24 mouse cellular contexts compared by ENCODE assay signal in genomic region chr4:12659084-12659483, GRCm38 (mm10).
DNase-seq lines count a peak whose midpoint lies in the region; ATAC-seq and TF ChIP-seq lines count a peak whose summit lies in the region.
"Had no signal": no experiment of that assay in that cellular context is flagged by ENCODE, and none has a peak within 500 bp of the region (broad histone marks: within the 10 kb centered on the region; RNA-seq: fewer than 3 reads in every experiment).

No protein-coding gene starts in this region.

- DNase-seq in midbrain, embryonic 10.5 days (ENCODE audit: low spot score), result no peak
- DNase-seq in midbrain, embryonic 14.5 days, result peak; percentile 28
- DNase-seq in midbrain, postnatal 0 days (ENCODE audit: low spot score), result no peak
- no peak for DNase-seq in cerebellum, adult 11-12 months
- DNase-seq: adrenal gland, adult 8-10 months; adrenal gland, postnatal 14 days; adrenal gland, postnatal 36 days; B cell, adult 2 months; cerebellum, adult 18-20 months; cerebellum, adult 8-10 months; cerebellum, adult 9-11 months had no signal

- no peak overlapping the region for H3K9ac ChIP-seq in midbrain, embryonic 13.5 days (replicated peaks)
- no peak overlapping the region for H3K9ac ChIP-seq in midbrain, embryonic 14.5 days (replicated peaks; ENCODE audit: low read length)
- no peak overlapping the region for H3K9ac ChIP-seq in midbrain, postnatal 0 days (replicated peaks; ENCODE audit: low read length, poor library complexity, severe bottlenecking)
- H3K9ac ChIP-seq: embryonic facial prominence, embryonic 13.5 days; embryonic facial prominence, embryonic 15.5 days; forebrain, embryonic 12.5 days had no signal

- 37% methylated on average over 1 of the region's 1 CpGs for WGBS in midbrain, embryonic 10.5 days
- WGBS in midbrain, embryonic 13.5 days, result 20% methylated on average over 1 of the region's 1 CpGs
- 7% methylated on average over 1 of the region's 1 CpGs for WGBS in midbrain, embryonic 14.5 days
- 41% methylated on average over 1 of the region's 1 CpGs for WGBS in midbrain, postnatal 0 days

- no peaks in the 10 kb centered on the region for H3K36me3 ChIP-seq in midbrain, embryonic 10.5 days
- no peaks in the 10 kb centered on the region for H3K36me3 ChIP-seq in midbrain, embryonic 13.5 days
- no peaks in the 10 kb centered on the region for H3K36me3 ChIP-seq in midbrain, embryonic 14.5 days (ENCODE audit: control insufficient read depth, insufficient read depth, low read length)
- no peaks in the 10 kb centered on the region for H3K36me3 ChIP-seq in midbrain, postnatal 0 days (ENCODE audit: insufficient read depth, low read length)
- H3K36me3 ChIP-seq: embryonic facial prominence, embryonic 13.5 days; embryonic facial prominence, embryonic 15.5 days; forebrain, embryonic 10.5 days; forebrain, embryonic 12.5 days; G1E had no signal

- no peak overlapping the region for H3K4me3 ChIP-seq in midbrain, embryonic 10.5 days
- no peak overlapping the region for H3K4me3 ChIP-seq in midbrain, embryonic 13.5 days (replicated peaks)
- no peak overlapping the region for H3K4me3 ChIP-seq in midbrain, embryonic 14.5 days (replicated peaks; ENCODE audit: low read depth, low read length)
- no peak overlapping the region for H3K4me3 ChIP-seq in midbrain, postnatal 0 days (ENCODE audit: low read depth, low read length)
- H3K4me3 ChIP-seq: embryonic facial prominence, embryonic 13.5 days; embryonic facial prominence, embryonic 15.5 days; erythroblast, embryonic 14.5 days; forebrain, embryonic 10.5 days; forebrain, embryonic 12.5 days had no signal

- no peak for TF ChIP-seq CTCF in midbrain, postnatal 0 days (IDR thresholded peaks at IDR 0.05)

- H3K4me2 ChIP-seq in midbrain, embryonic 13.5 days (replicated peaks), result no peak overlapping the region
- H3K4me2 ChIP-seq in midbrain, embryonic 14.5 days (ENCODE audit: low read length), result no peak overlapping the region
- no peak overlapping the region for H3K4me2 ChIP-seq in midbrain, postnatal 0 days (ENCODE audit: low read depth, low read length, poor library complexity, severe bottlenecking)
- H3K4me2 ChIP-seq: embryonic facial prominence, embryonic 13.5 days; embryonic facial prominence, embryonic 15.5 days; forebrain, embryonic 12.5 days had no signal

- H3K27ac ChIP-seq in midbrain, embryonic 10.5 days (replicated peaks), result 0 out of 2 replicates have a peak overlapping the region, but pooled peaks have one; percentile 55
- H3K27ac ChIP-seq in midbrain, embryonic 13.5 days, result no peak overlapping the region
- H3K27ac ChIP-seq in midbrain, embryonic 14.5 days (replicated peaks; ENCODE audit: low read depth, low read length), result no peak overlapping the region
- no peak overlapping the region for H3K27ac ChIP-seq in midbrain, postnatal 0 days (ENCODE audit: low read depth, low read length)
- H3K27ac ChIP-seq: embryonic facial prominence, embryonic 13.5 days; embryonic facial prominence, embryonic 15.5 days; forebrain, embryonic 10.5 days had no signal

- H3K9me3 ChIP-seq in midbrain, embryonic 10.5 days (replicated peaks), result no peaks in the 10 kb centered on the region
- no peaks in the 10 kb centered on the region for H3K9me3 ChIP-seq in midbrain, embryonic 13.5 days
- no peaks in the 10 kb centered on the region for H3K9me3 ChIP-seq in midbrain, embryonic 14.5 days (ENCODE audit: control insufficient read depth, low read length)
- H3K9me3 ChIP-seq in midbrain, postnatal 0 days (ENCODE audit: low read length), result no peaks in the 10 kb centered on the region
- H3K9me3 ChIP-seq: embryonic facial prominence, embryonic 13.5 days; embryonic facial prominence, embryonic 15.5 days; forebrain, embryonic 10.5 days; forebrain, embryonic 12.5 days; G1E had no signal

- H3K27me3 ChIP-seq in midbrain, embryonic 10.5 days (ENCODE audit: low read depth, poor library complexity, severe bottlenecking), result no peaks in the 10 kb centered on the region
- no peaks in the 10 kb centered on the region for H3K27me3 ChIP-seq in midbrain, embryonic 13.5 days
- no peaks in the 10 kb centered on the region for H3K27me3 ChIP-seq in midbrain, embryonic 14.5 days (ENCODE audit: control insufficient read depth, insufficient read depth, low read length)
- H3K27me3 ChIP-seq in midbrain, postnatal 0 days (ENCODE audit: insufficient read depth, low read length), result no peaks in the 10 kb centered on the region
- H3K27me3 ChIP-seq: CH12.LX; embryonic facial prominence, embryonic 13.5 days; embryonic facial prominence, embryonic 15.5 days; forebrain, embryonic 12.5 days; Patski had no signal

- H3K4me1 ChIP-seq in midbrain, embryonic 10.5 days, result peaks cover 62% of the 10 kb centered on the region
- H3K4me1 ChIP-seq in midbrain, embryonic 13.5 days (replicated peaks), result peaks cover 47% of the 10 kb centered on the region
- peaks cover 28% of the 10 kb centered on the region for H3K4me1 ChIP-seq in midbrain, embryonic 14.5 days (ENCODE audit: control insufficient read depth, insufficient read depth, low read length)
- H3K4me1 ChIP-seq in midbrain, postnatal 0 days (ENCODE audit: insufficient read depth, low read length), result peaks cover 4% of the 10 kb centered on the region; the same call in 1 of the 2 replicates

- no peak for ATAC-seq in midbrain, embryonic 13.5 days
- no peak for ATAC-seq in midbrain, embryonic 14.5 days (ENCODE audit: low FRiP score, low TSS enrichment)
- ATAC-seq in midbrain, postnatal 0 days (ENCODE audit: low FRiP score), result no peak
- ATAC-seq: activated CD4-positive, CD25-positive, alpha-beta regulatory T cell, adult 4 months; CD4-positive, CD25-positive, alpha-beta regulatory T cell, adult 4 months; forebrain, embryonic 14.5 days; forebrain, embryonic 16.5 days; Patski had no signal
